Mouse (Mus musculus) ES-Bruce4 (cell line): ENCODE data around the gene Ica1.

Experiments
- CTCF ChIP-seq: IDR thresholded peaks from one replicate; pipeline ENCODE4 v1.8.1; 2011; ENCODE audit warnings: low read depth, low read length
- EP300 ChIP-seq: IDR thresholded peaks from 2 replicates; pipeline ENCODE4 v1.6.1; 2011; ENCODE audit warnings: low read depth, low read length; ENCODE audit not compliant: insufficient read depth

DNA sequence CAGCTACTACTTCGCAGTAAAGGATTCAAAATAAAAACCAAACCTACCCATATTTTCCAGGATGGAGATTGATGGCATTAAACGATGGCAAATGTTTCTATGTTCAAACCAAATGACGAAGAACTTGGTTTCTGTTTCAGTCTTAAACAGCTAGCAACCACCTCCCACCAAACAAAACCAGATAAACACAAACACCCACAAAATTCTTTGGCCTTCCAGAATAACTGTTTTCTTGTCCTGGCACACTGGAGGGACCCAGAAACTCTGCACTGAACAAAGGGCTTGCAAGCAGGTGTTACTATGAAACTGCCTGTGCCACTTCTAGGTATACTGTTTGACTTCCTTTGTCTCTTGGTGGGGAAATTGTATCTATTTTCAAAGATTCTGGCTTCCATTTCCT, 43.2 kb downstream of the Ica1 start:
- TF ChIP-seq CTCF (no peak), EP300 (no peak)
